Mouse (Mus musculus): Measurements from ENCODE around the gene Vwa7. TPM values are rescaled to one million over a fixed set of nuclear protein-coding genes. Genes with fewer than 3 reads are reported as not detected.

Vwa7 gene
- total RNA-seq, 1 experiment, result 0.31 TPM

- Histone ChIP-seq H3K4me1 (ENCODE audit: control insufficient read depth in 2 of 2, insufficient read depth in 2 of 2, low read length in 2 of 2, poor library complexity in 1 of 2) (peaks cover 0 to 7% of the 10 kb centered on the region in 2 experiments; a peak in 1 of 4 replicates), H3K4me3 (ENCODE audit: insufficient read depth in 1 of 2, low read depth in 1 of 2, low read length in 2 of 2, poor library complexity in 1 of 2, severe bottlenecking in 1 of 2) (no peak overlapping the region), H3K27ac (ENCODE audit: insufficient read depth, low read depth, low read length, poor library complexity, severe bottlenecking) (no peak overlapping the region), H3K9ac (ENCODE audit: insufficient read depth, low read depth, low read length, poor library complexity, severe bottlenecking) (no peak overlapping the region), H3K36me3 (ENCODE audit: control insufficient read depth, insufficient read depth, low read length, poor library complexity, severe bottlenecking) (no peaks in the 10 kb centered on the region), H3K9me3 (ENCODE audit: control insufficient read depth, insufficient read depth, low read depth, low read length) (no peaks in the 10 kb centered on the region)
- in situ Hi-C loops (cut with MboI; ENCODE audit: low sequenced_read_pairs in 2 of 2, unreplicated experiment in 2 of 2), result no loop called here
- DNase-seq (ENCODE audit: low read depth, low spot score), result no peak
- TF ChIP-seq ZNF384 (IDR thresholded peaks at IDR 0.05; ENCODE audit: low read depth, low read length), result no peak
- peak; percentile 86 for TF ChIP-seq MAFK (IDR thresholded peaks at IDR 0.05; ENCODE audit: insufficient read depth, low read depth, low read length)
Observed at GRCm38 (mm10) chr17:34975581-34976492, 40.5 kb upstream of the Vwa7 start.

DNA sequence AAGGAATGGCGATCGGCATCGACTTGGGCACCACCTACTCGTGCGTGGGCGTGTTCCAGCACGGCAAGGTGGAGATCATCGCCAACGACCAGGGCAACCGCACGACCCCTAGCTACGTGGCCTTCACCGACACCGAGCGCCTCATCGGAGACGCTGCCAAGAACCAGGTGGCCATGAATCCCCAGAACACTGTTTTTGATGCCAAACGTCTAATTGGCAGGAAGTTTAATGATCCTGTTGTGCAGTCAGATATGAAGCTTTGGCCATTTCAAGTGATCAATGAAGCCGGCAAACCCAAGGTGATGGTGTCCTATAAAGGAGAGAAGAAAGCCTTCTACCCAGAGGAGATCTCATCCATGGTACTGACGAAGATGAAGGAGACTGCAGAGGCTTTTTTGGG lies 39.4 kb upstream of the Vwa7 start:
- Histone ChIP-seq H3K4me1 (ENCODE audit: control insufficient read depth in 2 of 2, insufficient read depth in 2 of 2, low read length in 2 of 2, poor library complexity in 1 of 2) (peaks cover 0 to 7% of the 10 kb centered on the region in 2 experiments; a peak in 1 of 4 replicates), H3K27ac (ENCODE audit: insufficient read depth, low read depth, low read length, poor library complexity, severe bottlenecking) (no peak overlapping the region), H3K9ac (ENCODE audit: insufficient read depth, low read depth, low read length, poor library complexity, severe bottlenecking) (no peak overlapping the region), H3K4me3 (ENCODE audit: insufficient read depth in 1 of 2, low read depth in 1 of 2, low read length in 2 of 2, poor library complexity in 1 of 2, severe bottlenecking in 1 of 2) (no peak overlapping the region), H3K36me3 (ENCODE audit: control insufficient read depth, insufficient read depth, low read length, poor library complexity, severe bottlenecking) (no peaks in the 10 kb centered on the region), H3K9me3 (ENCODE audit: control insufficient read depth, insufficient read depth, low read depth, low read length) (no peaks in the 10 kb centered on the region)
- no peak for DNase-seq (ENCODE audit: low read depth, low spot score)
- in situ Hi-C loops (cut with MboI; ENCODE audit: low sequenced_read_pairs in 2 of 2, unreplicated experiment in 2 of 2), result no loop called here
- TF ChIP-seq CHD2 (IDR thresholded peaks at IDR 0.05; ENCODE audit: low read depth, low read length) (no peak), ZNF384 (IDR thresholded peaks at IDR 0.05; ENCODE audit: low read depth, low read length) (no peak), ZC3H11A (IDR thresholded peaks at IDR 0.05; ENCODE audit: borderline replicate concordance, low read depth, low read length) (no peak)

GRCm38 (mm10) chr17:34978239-34978638 lies 38.1 kb upstream of the Vwa7 start:
- peaks cover 0 to 4% of the 10 kb centered on the region in 2 experiments; a peak in 1 of 4 replicates for H3K4me1 ChIP-seq (ENCODE audit: control insufficient read depth in 2 of 2, insufficient read depth in 2 of 2, low read length in 2 of 2, poor library complexity in 1 of 2)
- no peak for DNase-seq (ENCODE audit: low read depth, low spot score)
- H3K9me3 ChIP-seq (ENCODE audit: control insufficient read depth, insufficient read depth, low read depth, low read length), result no peaks in the 10 kb centered on the region
- no peak overlapping the region for H3K9ac ChIP-seq (ENCODE audit: insufficient read depth, low read depth, low read length, poor library complexity, severe bottlenecking)
- in situ Hi-C loops (cut with MboI; ENCODE audit: low sequenced_read_pairs in 2 of 2, unreplicated experiment in 2 of 2), result no loop called here
- no peak for TF ChIP-seq CHD2 (IDR thresholded peaks at IDR 0.05; ENCODE audit: low read depth, low read length)
- no peak overlapping the region for H3K27ac ChIP-seq (ENCODE audit: insufficient read depth, low read depth, low read length, poor library complexity, severe bottlenecking)
- no peaks in the 10 kb centered on the region for H3K36me3 ChIP-seq (ENCODE audit: control insufficient read depth, insufficient read depth, low read length, poor library complexity, severe bottlenecking)
- H3K4me3 ChIP-seq (ENCODE audit: insufficient read depth in 1 of 2, low read depth in 1 of 2, low read length in 2 of 2, poor library complexity in 1 of 2, severe bottlenecking in 1 of 2), result no peak overlapping the region

DNA sequence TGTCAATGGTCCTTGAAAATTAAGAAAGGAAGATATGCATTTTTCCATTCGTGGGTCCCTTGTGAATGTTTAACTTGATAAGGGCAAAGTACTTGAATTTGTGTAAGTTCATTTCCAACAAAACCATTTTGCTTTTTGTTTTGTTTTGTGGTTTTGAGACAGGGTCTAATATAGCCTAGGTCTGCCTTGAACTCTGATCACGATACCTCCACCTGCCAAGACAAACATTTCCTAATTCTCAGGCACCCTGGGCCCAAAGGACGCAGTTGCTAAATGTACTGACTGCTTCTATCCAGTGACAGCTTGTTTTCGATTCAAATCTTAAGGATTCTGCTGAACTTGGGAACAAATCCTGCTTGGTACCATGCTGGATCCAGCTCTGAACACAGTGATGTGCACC lies 36.7 kb upstream of the Vwa7 start:
- Histone ChIP-seq H3K4me3 (ENCODE audit: insufficient read depth in 1 of 2, low read depth in 1 of 2, low read length in 2 of 2, poor library complexity in 1 of 2, severe bottlenecking in 1 of 2) (no peak overlapping the region), H3K36me3 (ENCODE audit: control insufficient read depth, insufficient read depth, low read length, poor library complexity, severe bottlenecking) (peaks cover 2% of the 10 kb centered on the region; the same call in 1 of the 2 replicates), H3K9ac (ENCODE audit: insufficient read depth, low read depth, low read length, poor library complexity, severe bottlenecking) (no peak overlapping the region), H3K27ac (ENCODE audit: insufficient read depth, low read depth, low read length, poor library complexity, severe bottlenecking) (no peak overlapping the region), H3K9me3 (ENCODE audit: control insufficient read depth, insufficient read depth, low read depth, low read length) (no peaks in the 10 kb centered on the region), H3K4me1 (ENCODE audit: control insufficient read depth in 2 of 2, insufficient read depth in 2 of 2, low read length in 2 of 2, poor library complexity in 1 of 2) (peaks cover 0 to 5% of the 10 kb centered on the region in 2 experiments; a peak in 1 of 4 replicates)
- DNase-seq (ENCODE audit: low read depth, low spot score), result no peak
- TF ChIP-seq ZC3H11A (IDR thresholded peaks at IDR 0.05; ENCODE audit: borderline replicate concordance, low read depth, low read length) (no peak), HCFC1 (IDR thresholded peaks at IDR 0.05; ENCODE audit: borderline replicate concordance, insufficient read depth, low read length) (no peak), CHD2 (IDR thresholded peaks at IDR 0.05; ENCODE audit: low read depth, low read length) (no peak), ZNF384 (IDR thresholded peaks at IDR 0.05; ENCODE audit: low read depth, low read length) (no peak), MAFK (IDR thresholded peaks at IDR 0.05; ENCODE audit: insufficient read depth, low read depth, low read length) (no peak)
- in situ Hi-C loops (cut with MboI; ENCODE audit: low sequenced_read_pairs in 2 of 2, unreplicated experiment in 2 of 2), result no loop called here

- TF ChIP-seq ZC3H11A (IDR thresholded peaks at IDR 0.05; ENCODE audit: borderline replicate concordance, low read depth, low read length), result 0 out of 2 replicates have a peak, but pooled peaks have one; percentile 2
- no peak for TF ChIP-seq MAFK (IDR thresholded peaks at IDR 0.05; ENCODE audit: insufficient read depth, low read depth, low read length)
- TF ChIP-seq HCFC1 (IDR thresholded peaks at IDR 0.05; ENCODE audit: borderline replicate concordance, insufficient read depth, low read length), result no peak
- TF ChIP-seq CHD2 (IDR thresholded peaks at IDR 0.05; ENCODE audit: low read depth, low read length), result no peak
- TF ChIP-seq ZNF384 (IDR thresholded peaks at IDR 0.05; ENCODE audit: low read depth, low read length), result no peak
- peak overlapping the region; percentile 41 to 86; a peak in 3 of 4 replicates for H3K4me3 ChIP-seq (ENCODE audit: insufficient read depth in 1 of 2, low read depth in 1 of 2, low read length in 2 of 2, poor library complexity in 1 of 2, severe bottlenecking in 1 of 2)
- DNase-seq (ENCODE audit: low read depth, low spot score), result no peak
- peaks cover 0 to 6% of the 10 kb centered on the region in 2 experiments; a peak in 1 of 4 replicates for H3K4me1 ChIP-seq (ENCODE audit: control insufficient read depth in 2 of 2, insufficient read depth in 2 of 2, low read length in 2 of 2, poor library complexity in 1 of 2)
- no peaks in the 10 kb centered on the region for H3K9me3 ChIP-seq (ENCODE audit: control insufficient read depth, insufficient read depth, low read depth, low read length)
- H3K27ac ChIP-seq (ENCODE audit: insufficient read depth, low read depth, low read length, poor library complexity, severe bottlenecking), result no peak overlapping the region
- in situ Hi-C loops (cut with MboI; ENCODE audit: low sequenced_read_pairs in 2 of 2, unreplicated experiment in 2 of 2), result no loop called here
- H3K36me3 ChIP-seq (ENCODE audit: control insufficient read depth, insufficient read depth, low read length, poor library complexity, severe bottlenecking), result peaks cover 11% of the 10 kb centered on the region
- peak overlapping the region; percentile 63; the same call in 1 of the 2 replicates for H3K9ac ChIP-seq (ENCODE audit: insufficient read depth, low read depth, low read length, poor library complexity, severe bottlenecking)
Observed at GRCm38 (mm10) chr17:34980655-34981054, 35.7 kb upstream of the Vwa7 start.

Measured in ES-E14 (cell line).